Mouse (Mus musculus): ENCODE results near the gene Scamp5.

DNA sequence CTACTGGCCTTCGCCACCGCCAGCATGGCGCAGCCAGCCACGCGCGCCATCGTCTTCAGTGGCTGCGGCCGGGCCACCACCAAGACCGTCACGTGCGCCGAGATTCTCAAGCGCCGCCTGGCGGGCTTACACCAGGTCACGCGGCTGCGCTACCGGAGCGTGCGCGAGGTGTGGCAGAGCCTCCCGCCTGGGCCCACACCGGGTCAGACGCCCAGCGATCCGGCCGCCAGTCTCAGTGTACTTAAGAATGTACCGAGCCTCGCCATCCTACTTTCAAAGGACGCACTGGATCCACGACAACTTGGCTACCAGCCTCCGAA, 36.5 kb upstream of the Scamp5 start:
- TF ChIP-seq CTCF (IDR thresholded peaks at IDR 0.05; ENCODE audit: control insufficient read depth, insufficient read depth, insufficient replicate concordance, low read depth, low read length) (no peak), POLR2A (IDR thresholded peaks at IDR 0.05; ENCODE audit: control insufficient read depth, low read depth, low read length) (no peak)
